Mouse (Mus musculus): ENCODE results near the gene Hecw1.

DNA sequence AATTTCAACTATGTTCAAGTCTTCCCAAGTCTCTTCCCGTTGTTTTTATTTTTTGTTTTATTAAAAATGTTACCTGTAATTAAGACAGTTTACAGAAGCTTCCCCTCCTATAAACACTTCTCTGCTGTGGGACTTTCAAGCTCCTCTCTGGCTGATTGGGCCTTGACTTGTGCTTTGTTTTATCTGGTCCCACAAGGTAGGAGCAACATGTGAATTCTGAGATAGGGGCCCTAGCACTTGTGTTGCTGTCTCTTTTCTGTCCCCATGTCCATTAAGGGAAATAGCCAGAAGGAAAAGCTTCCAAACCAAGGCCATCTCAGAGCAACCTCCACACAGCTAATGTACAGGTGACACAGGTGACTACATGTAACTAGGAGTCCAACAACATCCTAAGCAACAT is 218.9 kb downstream of the Hecw1 start:
- TF ChIP-seq POLR2A (IDR thresholded peaks at IDR 0.05; ENCODE audit: extremely low read depth, insufficient read depth, low read length) = no peak
- TF ChIP-seq CTCF (IDR thresholded peaks at IDR 0.05; ENCODE audit: low read depth, low read length) = no peak
